Mouse (Mus musculus): Measurements from ENCODE around the gene Cd9. TPM values are rescaled to one million over a fixed set of nuclear protein-coding genes. Genes with fewer than 3 reads are reported as not detected.

The Cd9 gene
- polyA plus RNA-seq, 1 experiment from 2014 or later = 79.6 TPM

GRCm38 (mm10) chr6:125420458-125421063 is 74.0 kb downstream of the Cd9 start:
- no peak overlapping the region for H3K9ac ChIP-seq
- no peak for ATAC-seq (ENCODE audit: extremely low read depth, insufficient number of reproducible peaks, low FRiP score, low TSS enrichment)
- H3K4me3 ChIP-seq = no peak overlapping the region
- H3K36me3 ChIP-seq = no peaks in the 10 kb centered on the region
- 68% methylated on average over 16 of the region's 16 CpGs for WGBS
- H3K27me3 ChIP-seq (replicated peaks) = peaks cover 19% of the 10 kb centered on the region; the same call in 1 of the 2 replicates
- peaks cover 17% of the 10 kb centered on the region for H3K4me1 ChIP-seq
- H3K27ac ChIP-seq (replicated peaks) = no peak overlapping the region
- no peaks in the 10 kb centered on the region for H3K9me3 ChIP-seq
- no peak overlapping the region for H3K4me2 ChIP-seq

GRCm38 (mm10) chr6:125418744-125419143 is 75.8 kb downstream of the Cd9 start:
- WGBS = 10% methylated on average over 9 of the region's 9 CpGs
- Histone ChIP-seq H3K27ac (replicated peaks) (no peak overlapping the region), H3K4me2 (no peak overlapping the region), H3K9ac (no peak overlapping the region), H3K36me3 (no peaks in the 10 kb centered on the region), H3K27me3 (replicated peaks) (peaks cover 10% of the 10 kb centered on the region; the same call in 1 of the 2 replicates), H3K9me3 (no peaks in the 10 kb centered on the region), H3K4me3 (no peak overlapping the region), H3K4me1 (peaks cover 17% of the 10 kb centered on the region)
- ATAC-seq (ENCODE audit: extremely low read depth, insufficient number of reproducible peaks, low FRiP score, low TSS enrichment) = peak; percentile 32; the same call in 1 of the 2 replicates

GRCm38 (mm10) chr6:125413326-125413725 is 81.3 kb downstream of the Cd9 start:
- peaks cover 7% of the 10 kb centered on the region; the same call in 1 of the 2 replicates for H3K27me3 ChIP-seq (replicated peaks)
- no peak overlapping the region for H3K27ac ChIP-seq (replicated peaks)
- no peaks in the 10 kb centered on the region for H3K9me3 ChIP-seq
- H3K4me1 ChIP-seq = no peaks in the 10 kb centered on the region
- no peak overlapping the region for H3K9ac ChIP-seq
- H3K36me3 ChIP-seq = no peaks in the 10 kb centered on the region
- no peak overlapping the region for H3K4me2 ChIP-seq
- ATAC-seq (ENCODE audit: extremely low read depth, insufficient number of reproducible peaks, low FRiP score, low TSS enrichment) = no peak
- no peak overlapping the region for H3K4me3 ChIP-seq
- 74% methylated on average over 9 of the region's 9 CpGs for WGBS

- no peaks in the 10 kb centered on the region for H3K4me1 ChIP-seq
- no peak overlapping the region for H3K27ac ChIP-seq (replicated peaks)
- ATAC-seq (ENCODE audit: extremely low read depth, insufficient number of reproducible peaks, low FRiP score, low TSS enrichment) = no peak
- no peaks in the 10 kb centered on the region for H3K9me3 ChIP-seq
- H3K4me2 ChIP-seq = no peak overlapping the region
- no peaks in the 10 kb centered on the region; the same call in 1 of the 2 replicates for H3K27me3 ChIP-seq (replicated peaks)
- H3K36me3 ChIP-seq = no peaks in the 10 kb centered on the region
- H3K4me3 ChIP-seq = no peak overlapping the region
- H3K9ac ChIP-seq = no peak overlapping the region
- WGBS = 85% methylated on average over 6 of the region's 6 CpGs
These were observed 82.9 kb downstream of the Cd9 start for GRCm38 (mm10) chr6:125411661-125412060.

GRCm38 (mm10) chr6:125410995-125411547 is 83.5 kb downstream of the Cd9 start:
- Histone ChIP-seq H3K4me2 (no peak overlapping the region), H3K27ac (replicated peaks) (no peak overlapping the region), H3K4me3 (no peak overlapping the region), H3K9ac (no peak overlapping the region), H3K36me3 (no peaks in the 10 kb centered on the region), H3K4me1 (no peaks in the 10 kb centered on the region), H3K27me3 (replicated peaks) (no peaks in the 10 kb centered on the region; the same call in 1 of the 2 replicates), H3K9me3 (no peaks in the 10 kb centered on the region)
- ATAC-seq (ENCODE audit: extremely low read depth, insufficient number of reproducible peaks, low FRiP score, low TSS enrichment) = no peak
- WGBS = 47% methylated on average over 8 of the region's 8 CpGs

- H3K36me3 ChIP-seq = no peaks in the 10 kb centered on the region
- no peaks in the 10 kb centered on the region; the same call in 1 of the 2 replicates for H3K27me3 ChIP-seq (replicated peaks)
- no peaks in the 10 kb centered on the region for H3K4me1 ChIP-seq
- 59% methylated on average over 11 of the region's 11 CpGs for WGBS
- no peak overlapping the region for H3K9ac ChIP-seq
- no peak for ATAC-seq (ENCODE audit: extremely low read depth, insufficient number of reproducible peaks, low FRiP score, low TSS enrichment)
- H3K9me3 ChIP-seq = no peaks in the 10 kb centered on the region
- no peak overlapping the region for H3K4me2 ChIP-seq
- H3K27ac ChIP-seq (replicated peaks) = no peak overlapping the region
- no peak overlapping the region for H3K4me3 ChIP-seq
These were observed 84.0 kb downstream of the Cd9 start for GRCm38 (mm10) chr6:125410551-125410950.

Other genes starting within 250 kb of the Cd9 start
- 0.16 TPM in 1 of 2 replicates, not detected in the other for gene Tuba3a, start 208.7 kb downstream of the Cd9 start, polyA plus RNA-seq (2015; fragmentation: Nextera tagmentation; extraction: Ambion mirVana)
- 42.9 and 43.5 TPM in 2 replicates for gene Ltbr, start 180.9 kb downstream of the Cd9 start, polyA plus RNA-seq (2015; fragmentation: Nextera tagmentation; extraction: Ambion mirVana)
- gene Scnn1a, start 174.1 kb downstream of the Cd9 start, polyA plus RNA-seq (2015; fragmentation: Nextera tagmentation; extraction: Ambion mirVana) = 0.63 and 0.69 TPM in 2 replicates
- gene Tnfrsf1a, start 145.4 kb downstream of the Cd9 start, polyA plus RNA-seq (2015; fragmentation: Nextera tagmentation; extraction: Ambion mirVana) = 39.0 and 43.8 TPM in 2 replicates
- 0.10 and 0.11 TPM in 2 replicates for gene Plekhg6, start 114.0 kb downstream of the Cd9 start, polyA plus RNA-seq (2015; fragmentation: Nextera tagmentation; extraction: Ambion mirVana)
- gene Vwf, start 52.0 kb upstream of the Cd9 start, polyA plus RNA-seq (2015; fragmentation: Nextera tagmentation; extraction: Ambion mirVana) = 13.6 and 16.8 TPM in 2 replicates
- 0.12 and 0.24 TPM in 2 replicates for gene Ano2, start 195.6 kb upstream of the Cd9 start, polyA plus RNA-seq (2015; fragmentation: Nextera tagmentation; extraction: Ambion mirVana)

Measured in heart, embryonic 13.5 days (tissue).